Mouse (Mus musculus) heart, postnatal 36 days (tissue): ENCODE results near the gene Cdkn2aipnl. TPM values are rescaled to one million over a fixed set of nuclear protein-coding genes. Genes with fewer than 3 reads are reported as not detected.

Experiments used
- DNase-seq, 2 experiments: peaks; one replicate each; pipeline ENCODE4 v3.0.0; 2021 to 2022
- intact Hi-C: fragments of 180-260 bp; cut with DNase I; formaldehyde crosslinking; loops from one replicate; pipeline ENCODE4 v1.15.1; 2025
- total RNA-seq, 2 experiments: library from RNA; stranded (reverse); gene quantifications; 2 replicates each; pipeline ENCODE4 v1.2.3; 2021

The Cdkn2aipnl gene
- total RNA-seq, 2 experiments from 2014 or later: 9.7 to 10.7 TPM

- DNase-seq: no peak
- intact Hi-C loops: no loop called here
Observed at GRCm38 (mm10) chr11:52002842-52003504, 35.5 kb downstream of the Cdkn2aipnl start.

- intact Hi-C loops: no loop called here
- no peak for DNase-seq
Observed at GRCm38 (mm10) chr11:52003505-52003771, 36.0 kb downstream of the Cdkn2aipnl start.

- intact Hi-C loops: loop anchor here (2.0 kb wide), 1 partner anchor 93 kb away; no protein-coding TSS in a partner anchor
- DNase-seq: peak; percentile 91 to 92
Observed at GRCm38 (mm10) chr11:52003772-52004528, 36.5 kb downstream of the Cdkn2aipnl start, which contains the start of gene Cdkl3. Gene Cdkl3 (plus strand): TSS chr11:52004221.

- intact Hi-C loops: loop anchor here (2.0 kb wide), 1 partner anchor 91 kb away; no protein-coding TSS in a partner anchor
- no peak for DNase-seq
Observed at GRCm38 (mm10) chr11:52005586-52005985, 38.1 kb downstream of the Cdkn2aipnl start.

- intact Hi-C loops: no loop called here
- no peak for DNase-seq
Observed at GRCm38 (mm10) chr11:52011011-52011410, 43.5 kb downstream of the Cdkn2aipnl start.

- intact Hi-C loops: no loop called here
- DNase-seq: no peak
Observed at GRCm38 (mm10) chr11:52011541-52011940, 44.1 kb downstream of the Cdkn2aipnl start.

GRCm38 (mm10) chr11:52018217-52018616 lies 50.8 kb downstream of the Cdkn2aipnl start:
- intact Hi-C loops: no loop called here
- no peak for DNase-seq

Other genes starting within 250 kb of the Cdkn2aipnl start
- 10 to 100 TPM; 16.4 to 16.7 TPM for gene Sec24a, start 204.0 kb upstream of the Cdkn2aipnl start, total RNA-seq
- gene Sar1b, start 204.0 kb upstream of the Cdkn2aipnl start, total RNA-seq: 100 to 1,000 TPM; 127 to 135 TPM
- 10 to 100 TPM in 1 of 2 experiments, 1 to 10 TPM in 1; 9.2 to 11.1 TPM for gene Jade2, start 110.0 kb upstream of the Cdkn2aipnl start, total RNA-seq
- gene Ube2b, start 33.1 kb downstream of the Cdkn2aipnl start, total RNA-seq: 100 to 1,000 TPM; 297 to 317 TPM
- 1 to 10 TPM; 5.5 to 5.7 TPM for gene Cdkl3, start 36.6 kb downstream of the Cdkn2aipnl start, total RNA-seq
- 10 to 100 TPM; 52.5 to 55.2 TPM for gene Ppp2ca, start 131.0 kb downstream of the Cdkn2aipnl start, total RNA-seq
- gene Olfr1373, start 177.9 kb downstream of the Cdkn2aipnl start, total RNA-seq: not detected
- not detected for gene Olfr1371, start 246.3 kb downstream of the Cdkn2aipnl start, total RNA-seq